Mouse (Mus musculus) B cell, adult (primary cell): Measurements from ENCODE around the gene Mcm7. TPM values are rescaled to one million over a fixed set of nuclear protein-coding genes. Genes with fewer than 3 reads are reported as not detected.

ENCODE experiments used
- total RNA-seq: library from RNA; stranded (reverse); gene quantifications from 4 replicates; pipeline ENCODE4 v1.2.4, GENCODE M21; 2023; ENCODE audit not compliant: inconsistent age

Mcm7 gene
- 55.9 to 62.7 TPM (median 57.4 TPM) in 4 replicates for total RNA-seq

DNA sequence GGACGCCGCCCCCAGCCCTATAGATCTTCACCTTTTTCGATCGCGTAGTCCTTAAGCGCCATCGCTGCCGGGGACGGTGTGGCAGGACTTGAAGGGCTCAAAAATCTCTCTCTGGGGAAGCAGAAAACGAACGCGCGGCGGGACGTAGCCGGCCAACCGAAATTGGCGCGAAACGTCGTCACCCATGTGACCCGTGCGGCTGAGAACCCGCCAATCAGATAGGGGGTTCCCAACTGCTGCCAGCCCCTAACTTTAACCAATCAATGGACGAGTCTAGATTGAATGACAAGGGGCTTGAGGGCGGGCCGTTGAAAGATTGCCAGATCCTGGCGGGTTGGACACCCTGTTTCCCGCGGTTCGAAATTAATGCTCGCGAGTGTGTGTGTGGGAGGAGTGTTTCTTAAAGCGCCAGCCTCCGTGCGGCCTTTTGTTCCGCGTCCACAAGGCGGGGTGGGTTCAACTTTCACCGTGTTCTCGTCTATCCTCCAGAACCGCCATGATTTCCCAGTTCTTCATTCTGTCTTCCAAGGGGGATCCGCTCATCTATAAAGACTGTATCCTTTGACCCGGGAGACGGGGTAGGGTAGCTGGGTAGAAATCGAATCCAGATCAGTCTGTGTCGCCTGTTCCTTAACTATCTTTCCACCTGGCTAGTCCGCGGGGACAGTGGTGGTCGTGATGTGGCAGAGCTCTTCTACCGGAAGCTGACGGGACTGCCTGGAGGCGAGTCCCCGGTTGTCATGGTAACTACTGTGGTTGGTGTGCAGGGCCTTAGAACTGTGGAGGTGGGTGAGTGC, at the start of gene Mcm7, which contains the start of gene Ap4m1:
TSS of gene Mcm7 (minus strand) at position 728 of the 797 bp plus-strand sequence.
TSS of gene Ap4m1 (plus strand) at position 308 of the 797 bp plus-strand sequence.

GRCm38 (mm10) chr5:138193771-138194727, 21.8 kb upstream of the Mcm7 start, which contains the start of gene Mblac1:
Gene Mblac1, plus strand, starts transcription at chr5:138194314.

DNA sequence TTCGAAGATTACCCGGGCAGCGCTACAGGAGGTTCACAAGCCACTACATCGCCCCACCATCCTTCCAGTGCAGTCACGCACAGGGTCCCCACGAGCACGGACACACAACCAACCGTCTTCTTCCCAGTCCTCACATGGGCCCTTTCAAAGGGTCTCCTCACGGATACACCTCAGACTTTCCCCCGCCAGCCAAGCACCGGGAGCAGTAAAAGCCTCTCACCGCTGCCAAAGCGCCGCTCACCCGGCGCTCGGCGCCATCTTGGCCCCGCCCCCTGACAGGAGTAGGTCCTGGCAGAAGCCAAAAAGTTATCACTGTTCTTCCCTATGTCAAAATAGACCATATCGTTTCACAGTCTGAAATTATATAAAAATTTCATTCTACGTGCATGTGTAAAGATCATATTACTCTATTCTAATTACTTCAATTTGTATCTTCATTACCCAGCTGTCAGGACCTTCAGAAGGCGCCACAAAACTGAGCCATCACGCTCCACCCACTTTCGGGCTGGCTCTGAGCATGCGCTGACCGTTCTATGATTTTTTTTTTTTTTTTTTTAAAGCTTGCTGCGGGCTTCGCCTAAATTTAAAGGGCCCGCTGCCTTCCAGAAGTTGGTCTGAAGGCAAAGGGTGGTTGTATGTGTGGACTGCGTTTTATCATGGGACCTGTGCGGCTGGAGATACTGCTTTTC, 14.9 kb upstream of the Mcm7 start, which contains the start of the genes Taf6 and Cnpy4:
TSS of gene Taf6 (minus strand) at position 502 of the 689 bp plus-strand sequence.
TSS of gene Cnpy4 (plus strand) at position 536 of the 689 bp plus-strand sequence.

DNA sequence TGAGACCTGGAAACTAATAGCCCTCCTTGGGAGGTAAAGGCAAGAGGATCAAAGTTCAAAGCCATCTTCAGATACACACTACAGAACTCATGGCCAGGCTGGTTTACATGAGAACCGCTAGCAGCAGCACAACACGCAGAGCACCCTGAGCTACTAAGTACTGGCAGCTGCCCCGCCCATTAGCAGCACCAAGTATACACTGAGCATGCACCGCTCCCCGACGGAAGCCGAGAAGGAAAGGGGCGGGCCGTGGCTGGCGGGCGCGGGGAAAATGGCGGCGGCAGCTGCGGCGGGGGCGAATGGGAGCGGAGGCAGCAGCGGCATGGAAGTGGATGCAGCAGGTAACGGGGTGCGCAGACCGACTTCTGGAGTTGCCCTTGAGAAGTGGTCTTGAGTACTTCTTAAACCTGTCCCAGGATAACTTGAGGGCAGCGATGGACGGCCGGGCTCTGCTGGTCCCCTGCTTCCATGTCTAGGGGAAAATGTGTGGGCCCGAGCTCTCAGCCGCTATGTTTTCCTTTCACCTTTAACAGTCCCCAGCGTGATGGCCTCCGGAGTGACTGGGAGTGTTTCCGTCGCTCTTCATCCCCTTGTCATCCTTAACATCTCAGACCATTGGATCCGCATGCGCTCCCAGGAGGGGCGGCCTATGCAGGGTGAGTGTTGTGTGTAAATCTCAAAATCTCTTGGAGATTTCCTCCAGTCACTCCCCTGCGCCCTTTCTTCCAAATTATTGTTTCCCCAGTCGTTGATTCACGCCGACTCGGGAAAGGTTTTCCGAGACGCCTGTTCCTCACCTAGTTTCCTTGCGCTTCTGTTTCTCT, 11.2 kb downstream of the Mcm7 start, which contains the start of gene Cops6:
TSS of gene Cops6 (plus strand) at position 230 of the 824 bp plus-strand sequence.

DNA sequence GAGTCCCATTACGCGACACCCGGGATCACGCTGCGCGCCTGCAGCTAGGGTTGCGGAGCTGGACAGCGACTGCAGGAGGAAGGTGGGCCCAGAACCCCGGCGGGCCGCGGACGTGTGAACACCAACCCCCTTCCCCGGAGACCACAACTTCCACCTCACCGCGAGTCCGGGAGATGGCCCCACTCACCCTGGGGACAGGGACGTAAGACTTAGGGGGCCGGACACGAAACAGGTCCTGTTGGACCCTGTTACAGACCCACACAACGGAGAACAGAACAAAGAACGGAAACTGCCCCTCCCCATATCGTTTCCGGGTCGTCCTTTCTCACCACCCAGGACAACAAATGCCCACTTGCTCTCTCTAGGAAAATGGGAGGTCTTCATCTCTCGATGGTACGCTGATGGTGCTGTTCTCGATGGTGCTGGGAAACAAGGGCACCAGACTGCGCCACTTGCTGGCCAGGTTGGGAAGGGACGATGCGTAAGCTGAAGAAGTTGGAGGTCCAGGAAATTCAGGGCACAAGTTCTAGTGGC, 16.7 kb downstream of the Mcm7 start, which contains the start of gene Zfp113:
TSS of gene Zfp113 (minus strand) at position 302 of the 534 bp plus-strand sequence.

GRCm38 (mm10) chr5:138116255-138117198, 55.7 kb downstream of the Mcm7 start, which contains the start of gene Zscan21:
Gene Zscan21, plus strand, starts transcription at chr5:138116903.

Other genes with a start within 250 kb of the Mcm7 start
- not detected in 4 replicates for gene Gjc3, start 209.3 kb downstream of the Mcm7 start, total RNA-seq
- gene Azgp1, start 190.9 kb downstream of the Mcm7 start, total RNA-seq, result not detected in 4 replicates
- gene Smok3a, start 151.2 kb downstream of the Mcm7 start, total RNA-seq, result not detected in 4 replicates
- gene Smok3b, start 151.0 kb downstream of the Mcm7 start, total RNA-seq, result not detected in 4 replicates
- not detected in 4 replicates for gene Smok3c, start 119.2 kb downstream of the Mcm7 start, total RNA-seq
- gene Zkscan1, start 87.3 kb downstream of the Mcm7 start, total RNA-seq, result 15.6 to 18.0 TPM (median 17.9 TPM) in 4 replicates
- gene Zscan21, start 55.5 kb downstream of the Mcm7 start, total RNA-seq, result 8.6 to 10.5 TPM (median 9.9 TPM) in 4 replicates
- 8.8 to 11.8 TPM (median 10.7 TPM) in 4 replicates for gene Zfp113, start 16.7 kb downstream of the Mcm7 start, total RNA-seq
- gene Cops6, start 11.4 kb downstream of the Mcm7 start, total RNA-seq, result 50.0 to 62.1 TPM (median 51.4 TPM) in 4 replicates
- 34.6 to 44.5 TPM (median 37.7 TPM) in 4 replicates for gene Ap4m1, start 420 bp downstream of the Mcm7 start, total RNA-seq
- 31.7 to 37.3 TPM (median 32.3 TPM) in 4 replicates for gene Taf6, start 15.0 kb upstream of the Mcm7 start, total RNA-seq
- gene Cnpy4, start 15.1 kb upstream of the Mcm7 start, total RNA-seq, result 13.7 to 21.1 TPM (median 17.0 TPM) in 4 replicates
- gene Mblac1, start 21.9 kb upstream of the Mcm7 start, total RNA-seq, result 1.1 to 1.7 TPM (median 1.6 TPM) in 3 of 4 replicates, not detected in the other
- gene Nxpe5, start 53.5 kb upstream of the Mcm7 start, total RNA-seq, result not detected in 4 replicates
- 31.8 to 44.5 TPM (median 38.9 TPM) in 4 replicates for gene Lamtor4, start 83.1 kb upstream of the Mcm7 start, total RNA-seq
- gene BC037034, start 91.6 kb upstream of the Mcm7 start, total RNA-seq, result 54.8 to 62.4 TPM (median 56.6 TPM) in 4 replicates
- gene Gal3st4, start 100.4 kb upstream of the Mcm7 start, total RNA-seq, result not detected in 4 replicates
- gene Gm43720, start 107.5 kb upstream of the Mcm7 start, total RNA-seq, result not detected in 4 replicates
- 1.5 to 2.6 TPM (median 2.2 TPM) in 4 replicates for gene Gpc2, start 107.6 kb upstream of the Mcm7 start, total RNA-seq
- 0.74 TPM in 1 of 4 replicates, not detected in the others for gene Stag3, start 107.8 kb upstream of the Mcm7 start, total RNA-seq
- gene Pvrig, start 169.5 kb upstream of the Mcm7 start, total RNA-seq, result 0.48 TPM in 2 of 4 replicates, not detected in the others